Mouse (Mus musculus): ENCODE measurements at regions not wholly inside any gene's neighbourhood (a gene's known extent, or its start where the extent isn't known, plus 50 kb on each side); places are given as distances from the start of the nearest gene placed in this dataset.
"Not testable (repeated sequence)": the region's sequence is repeated elsewhere in the genome, so short reads cannot be mapped to it uniquely, and the experiment has no call there.

- H3K36me3 ChIP-seq (replicated peaks; ENCODE audit: control insufficient read depth, insufficient read depth, low read length) = no peaks in the 10 kb centered on the region
- H3K4me1 ChIP-seq (ENCODE audit: control insufficient read depth, insufficient read depth) = no peaks in the 10 kb centered on the region
- H3K4me2 ChIP-seq (ENCODE audit: low read depth, low read length) = no peak overlapping the region
- H3K4me3 ChIP-seq (ENCODE audit: low read depth, low read length) = no peak overlapping the region
- H3K27me3 ChIP-seq (ENCODE audit: control insufficient read depth, insufficient read depth, low read length) = no peaks in the 10 kb centered on the region
- no peaks in the 10 kb centered on the region for H3K9me3 ChIP-seq (replicated peaks; ENCODE audit: control insufficient read depth, low read length)
- TF ChIP-seq CTCF (IDR thresholded peaks at IDR 0.05; ENCODE audit: low read depth) (no peak), EP300 (IDR thresholded peaks at IDR 0.05; ENCODE audit: low read depth) (no peak)
- DNase-seq (ENCODE audit: low spot score) (no peak), ATAC-seq (ENCODE audit: insufficient read depth, low read depth) (no peak)
- H3K9ac ChIP-seq (replicated peaks; ENCODE audit: low read depth, low read length) = no peak overlapping the region
- no peak overlapping the region for H3K27ac ChIP-seq (ENCODE audit: low read depth)
Measured at GRCm38 (mm10) chr12:92915776-92916175, 1066.8 kb upstream of the Sel1l start.

- no peaks in the 10 kb centered on the region for H3K27me3 ChIP-seq (ENCODE audit: control insufficient read depth, insufficient read depth, low read length)
- H3K4me3 ChIP-seq (ENCODE audit: low read depth, low read length) = no peak overlapping the region
- no peak for DNase-seq (ENCODE audit: low spot score)
- no peak for TF ChIP-seq CTCF (IDR thresholded peaks at IDR 0.05; ENCODE audit: low read depth)
- no peak for ATAC-seq (ENCODE audit: insufficient read depth, low read depth)
- no peaks in the 10 kb centered on the region for H3K36me3 ChIP-seq (replicated peaks; ENCODE audit: control insufficient read depth, insufficient read depth, low read length)
- no peak overlapping the region for H3K4me2 ChIP-seq (ENCODE audit: low read depth, low read length)
- WGBS = 53% methylated on average over 1 of the region's 1 CpGs
- H3K9me3 ChIP-seq (replicated peaks; ENCODE audit: control insufficient read depth, low read length) = no peaks in the 10 kb centered on the region
- no peak overlapping the region for H3K9ac ChIP-seq (replicated peaks; ENCODE audit: low read depth, low read length)
- no peaks in the 10 kb centered on the region for H3K4me1 ChIP-seq (ENCODE audit: control insufficient read depth, insufficient read depth)
- no peak overlapping the region for H3K27ac ChIP-seq (ENCODE audit: low read depth)
Measured at GRCm38 (mm10) chr12:92915203-92915602, 1066.2 kb upstream of the Sel1l start.

GRCm38 (mm10) chr12:92904382-92904781, 1055.4 kb upstream of the Sel1l start:
- H3K9me3 ChIP-seq (replicated peaks; ENCODE audit: control insufficient read depth, low read length) = no peaks in the 10 kb centered on the region
- TF ChIP-seq EP300 (IDR thresholded peaks at IDR 0.05; ENCODE audit: low read depth) (no peak), CTCF (IDR thresholded peaks at IDR 0.05; ENCODE audit: low read depth) (no peak)
- H3K9ac ChIP-seq (replicated peaks; ENCODE audit: low read depth, low read length) = no peak overlapping the region
- H3K27me3 ChIP-seq (ENCODE audit: control insufficient read depth, insufficient read depth, low read length) = no peaks in the 10 kb centered on the region
- 65% methylated on average over 2 of the region's 2 CpGs for WGBS
- H3K4me2 ChIP-seq (ENCODE audit: low read depth, low read length) = no peak overlapping the region
- no peaks in the 10 kb centered on the region for H3K36me3 ChIP-seq (replicated peaks; ENCODE audit: control insufficient read depth, insufficient read depth, low read length)
- H3K4me3 ChIP-seq (ENCODE audit: low read depth, low read length) = no peak overlapping the region
- no peaks in the 10 kb centered on the region for H3K4me1 ChIP-seq (ENCODE audit: control insufficient read depth, insufficient read depth)
- no peak for DNase-seq (ENCODE audit: low spot score)
- no peak for ATAC-seq (ENCODE audit: insufficient read depth, low read depth)
- no peak overlapping the region for H3K27ac ChIP-seq (ENCODE audit: low read depth)

- no peak overlapping the region for H3K4me2 ChIP-seq (ENCODE audit: low read depth, low read length)
- DNase-seq (ENCODE audit: low spot score) (no peak), ATAC-seq (ENCODE audit: insufficient read depth, low read depth) (no peak)
- no peak overlapping the region for H3K4me3 ChIP-seq (ENCODE audit: low read depth, low read length)
- H3K27ac ChIP-seq (ENCODE audit: low read depth) = no peak overlapping the region
- H3K9me3 ChIP-seq (replicated peaks; ENCODE audit: control insufficient read depth, low read length) = no peaks in the 10 kb centered on the region
- no peak overlapping the region for H3K9ac ChIP-seq (replicated peaks; ENCODE audit: low read depth, low read length)
- 72% methylated on average over 4 of the region's 9 CpGs for WGBS
- H3K27me3 ChIP-seq (ENCODE audit: control insufficient read depth, insufficient read depth, low read length) = no peaks in the 10 kb centered on the region
- H3K36me3 ChIP-seq (replicated peaks; ENCODE audit: control insufficient read depth, insufficient read depth, low read length) = no peaks in the 10 kb centered on the region
- TF ChIP-seq CTCF (IDR thresholded peaks at IDR 0.05; ENCODE audit: low read depth) (no peak), EP300 (IDR thresholded peaks at IDR 0.05; ENCODE audit: low read depth) (no peak)
- no peaks in the 10 kb centered on the region for H3K4me1 ChIP-seq (ENCODE audit: control insufficient read depth, insufficient read depth)
Measured at GRCm38 (mm10) chr12:92892315-92892714, 1043.4 kb upstream of the Sel1l start.

GRCm38 (mm10) chr12:92891663-92892062, 1042.7 kb upstream of the Sel1l start:
- no CpG with 5 or more reads among the region's 8 CpGs for WGBS
- not testable (repeated sequence) for ATAC-seq (ENCODE audit: insufficient read depth, low read depth); DNase-seq (ENCODE audit: low spot score); H3K27me3 ChIP-seq (ENCODE audit: control insufficient read depth, insufficient read depth, low read length); H3K9ac ChIP-seq (replicated peaks; ENCODE audit: low read depth, low read length); H3K27ac ChIP-seq (ENCODE audit: low read depth); H3K4me1 ChIP-seq (ENCODE audit: control insufficient read depth, insufficient read depth); H3K4me2 ChIP-seq (ENCODE audit: low read depth, low read length); H3K4me3 ChIP-seq (ENCODE audit: low read depth, low read length); H3K36me3 ChIP-seq (replicated peaks; ENCODE audit: control insufficient read depth, insufficient read depth, low read length); H3K9me3 ChIP-seq (replicated peaks; ENCODE audit: control insufficient read depth, low read length)

GRCm38 (mm10) chr12:92891126-92891525, 1042.2 kb upstream of the Sel1l start:
- not testable (repeated sequence) for H3K4me1 ChIP-seq (ENCODE audit: control insufficient read depth, insufficient read depth); H3K9me3 ChIP-seq (replicated peaks; ENCODE audit: control insufficient read depth, low read length); H3K4me2 ChIP-seq (ENCODE audit: low read depth, low read length); H3K36me3 ChIP-seq (replicated peaks; ENCODE audit: control insufficient read depth, insufficient read depth, low read length); H3K27ac ChIP-seq (ENCODE audit: low read depth); H3K27me3 ChIP-seq (ENCODE audit: control insufficient read depth, insufficient read depth, low read length); DNase-seq (ENCODE audit: low spot score); H3K9ac ChIP-seq (replicated peaks; ENCODE audit: low read depth, low read length); ATAC-seq (ENCODE audit: insufficient read depth, low read depth); H3K4me3 ChIP-seq (ENCODE audit: low read depth, low read length)
- 97% methylated on average over 3 of the region's 9 CpGs for WGBS
